8 mouse cellular contexts compared by ENCODE assay signal in the genomic region with DNA sequence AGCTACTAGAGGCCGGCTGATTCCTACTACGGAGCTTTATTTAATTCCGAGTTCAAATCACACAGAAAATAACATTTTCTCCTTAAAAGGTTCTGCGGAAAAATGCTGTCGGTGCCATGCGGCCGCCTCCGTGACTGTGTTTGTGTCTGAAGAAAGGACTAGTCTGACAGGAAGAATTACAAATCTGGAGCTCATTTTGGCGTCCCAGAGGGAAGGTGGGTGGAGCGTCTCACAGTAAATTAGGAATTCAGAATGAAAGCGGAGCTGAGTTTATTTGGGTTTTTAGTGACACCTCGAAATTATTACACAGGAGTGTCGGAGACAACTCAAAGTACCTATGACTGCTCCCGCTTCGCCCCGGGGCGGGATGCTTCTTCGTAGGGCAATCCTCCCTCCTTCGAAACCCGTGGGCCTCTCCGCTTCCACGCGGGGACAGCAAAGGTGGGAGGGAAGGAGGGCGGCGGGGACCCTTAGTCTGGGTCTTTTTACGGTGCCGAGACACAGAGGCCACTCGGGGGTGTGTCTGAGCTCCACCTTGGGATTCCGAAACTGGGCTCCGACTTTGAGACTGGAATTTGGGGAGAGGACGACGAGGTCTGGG. TPM values are rescaled to one million over a fixed set of nuclear protein-coding genes. Genes with fewer than 3 reads are reported as not detected.
DNase-seq lines count a peak whose midpoint lies in the region; ATAC-seq lines count a peak whose summit lies in the region.

No protein-coding gene starts in this region.

- H3K9me3 ChIP-seq in heart, embryonic 11.5 days (replicated peaks; ENCODE audit: control insufficient read depth, low read length) = no peaks in the 10 kb centered on the region
- no peaks in the 10 kb centered on the region for H3K9me3 ChIP-seq in kidney, embryonic 14.5 days (ENCODE audit: control insufficient read depth, low read length)
- no peaks in the 10 kb centered on the region for H3K9me3 ChIP-seq in limb, embryonic 13.5 days
- H3K9me3 ChIP-seq in midbrain, embryonic 16.5 days (replicated peaks; ENCODE audit: control insufficient read depth, low read length, poor library complexity, severe bottlenecking) = no peaks in the 10 kb centered on the region

- peak overlapping the region; percentile 84 for H3K9ac ChIP-seq in heart, embryonic 11.5 days (ENCODE audit: low read depth, low read length)
- peak overlapping the region; percentile 66 for H3K9ac ChIP-seq in kidney, embryonic 14.5 days (ENCODE audit: low read depth, low read length)
- peak overlapping the region; percentile 73 for H3K9ac ChIP-seq in limb, embryonic 13.5 days
- peak overlapping the region; percentile 90 for H3K9ac ChIP-seq in midbrain, embryonic 16.5 days (ENCODE audit: low read depth, low read length)

- WGBS in heart, embryonic 11.5 days (ENCODE audit: insufficient replicate concordance) = 1% methylated on average over 32 of the region's 32 CpGs
- WGBS in kidney, embryonic 14.5 days = under 1% methylated on average over 32 of the region's 32 CpGs
- under 1% methylated on average over 32 of the region's 32 CpGs for WGBS in limb, embryonic 13.5 days
- under 1% methylated on average over 32 of the region's 32 CpGs for WGBS in midbrain, embryonic 16.5 days

- no peaks in the 10 kb centered on the region for H3K36me3 ChIP-seq in heart, embryonic 11.5 days (ENCODE audit: control insufficient read depth, insufficient read depth, low read length)
- H3K36me3 ChIP-seq in kidney, embryonic 14.5 days (ENCODE audit: control insufficient read depth, insufficient read depth, low read length) = no peaks in the 10 kb centered on the region
- H3K36me3 ChIP-seq in limb, embryonic 13.5 days = no peaks in the 10 kb centered on the region
- H3K36me3 ChIP-seq in midbrain, embryonic 16.5 days (ENCODE audit: control insufficient read depth, insufficient read depth, low read length) = no peaks in the 10 kb centered on the region

- H3K27me3 ChIP-seq in heart, embryonic 11.5 days (ENCODE audit: control insufficient read depth, insufficient read depth, low read length) = no peaks in the 10 kb centered on the region
- H3K27me3 ChIP-seq in kidney, embryonic 14.5 days (ENCODE audit: control insufficient read depth, insufficient read depth, low read length) = no peaks in the 10 kb centered on the region
- no peaks in the 10 kb centered on the region for H3K27me3 ChIP-seq in limb, embryonic 13.5 days
- H3K27me3 ChIP-seq in midbrain, embryonic 16.5 days (ENCODE audit: control insufficient read depth, insufficient read depth, low read depth, low read length) = no peaks in the 10 kb centered on the region

- peak overlapping the region; percentile 22; the same call in 1 of the 2 replicates for H3K27ac ChIP-seq in heart, embryonic 11.5 days (ENCODE audit: low read depth, low read length)
- H3K27ac ChIP-seq in kidney, embryonic 14.5 days (ENCODE audit: low read depth, low read length) = peak overlapping the region; percentile 59
- H3K27ac ChIP-seq in limb, embryonic 13.5 days = peak overlapping the region; percentile 78
- peak overlapping the region; percentile 60 for H3K27ac ChIP-seq in midbrain, embryonic 16.5 days (ENCODE audit: low read length)

- peak overlapping the region; percentile 77 for H3K4me3 ChIP-seq in heart, embryonic 11.5 days (ENCODE audit: low read depth, low read length)
- H3K4me3 ChIP-seq in kidney, embryonic 14.5 days (ENCODE audit: low read length) = peak overlapping the region; percentile 75
- H3K4me3 ChIP-seq in limb, embryonic 13.5 days = peak overlapping the region; percentile 97
- peak overlapping the region; percentile 79 for H3K4me3 ChIP-seq in midbrain, embryonic 16.5 days (ENCODE audit: low read depth, low read length)

- peak overlapping the region; percentile 87 for H3K4me2 ChIP-seq in heart, embryonic 11.5 days
- H3K4me2 ChIP-seq in kidney, embryonic 14.5 days (replicated peaks; ENCODE audit: low read depth, low read length) = peak overlapping the region; percentile 70
- H3K4me2 ChIP-seq in limb, embryonic 13.5 days (replicated peaks) = peak overlapping the region; percentile 95
- peak overlapping the region; percentile 96 for H3K4me2 ChIP-seq in midbrain, embryonic 16.5 days (ENCODE audit: low read length)

- H3K4me1 ChIP-seq in heart, embryonic 11.5 days (ENCODE audit: control insufficient read depth, insufficient read depth, low read length) = 0 out of 2 replicates have a peak, but pooled peaks cover 8% of the 10 kb centered on the region
- H3K4me1 ChIP-seq in kidney, embryonic 14.5 days (ENCODE audit: control insufficient read depth, insufficient read depth, low read length) = peaks cover 15% of the 10 kb centered on the region
- H3K4me1 ChIP-seq in limb, embryonic 13.5 days = peaks cover 30% of the 10 kb centered on the region
- H3K4me1 ChIP-seq in midbrain, embryonic 16.5 days (ENCODE audit: control insufficient read depth, insufficient read depth, low read length) = peaks cover 22% of the 10 kb centered on the region

- ATAC-seq in erythroblast, adult 5-6 weeks (replicated peaks; ENCODE audit: low FRiP score, poor library complexity, severe bottlenecking) = 0 out of 2 replicates have a peak, but pooled peaks have one; percentile 27
- ATAC-seq in heart, embryonic 11.5 days (replicated peaks; ENCODE audit: insufficient number of reproducible peaks, low FRiP score, low TSS enrichment) = no peak
- ATAC-seq in kidney, embryonic 14.5 days (ENCODE audit: low FRiP score, low TSS enrichment) = no peak; the same call in 1 of the 2 replicates
- ATAC-seq in limb, embryonic 13.5 days (ENCODE audit: low FRiP score, low read depth) = peak; percentile 1; the same call in 1 of the 2 replicates
- ATAC-seq in midbrain, embryonic 16.5 days = peak; percentile 30

- DNase-seq in 3T3-L1 (ENCODE audit: low read depth, low spot score) = peak; percentile 60
- DNase-seq in adrenal gland, postnatal 10 days = peak; percentile 60
- peak; percentile 90 for DNase-seq in telencephalon, adult 2 months (ENCODE audit: low read depth, low spot score)

RNA-seq across cellular contexts. Expression of gene Tgfbr1, which starts 0.9 kb away (rescaled TPM):
- 10 to 100 TPM; 24.8 to 26.4 TPM for total RNA-seq in adrenal gland, postnatal 10 days (2021)
- 5.0 and 6.3 TPM in 2 replicates for total RNA-seq in erythroblast, adult 5-6 weeks (2015; ENCODE audit: low replicate concordance)
- total RNA-seq in erythroblast, adult 5-6 weeks (2017; ENCODE audit: low replicate concordance) = 7.8 and 8.1 TPM in 2 replicates
- 36.8 and 49.2 TPM in 2 replicates for polyA plus RNA-seq in heart, embryonic 11.5 days (2014; fragmentation: Nextera tagmentation; extraction: Ambion mirVana)
- polyA plus RNA-seq in kidney, embryonic 14.5 days (2014; fragmentation: Nextera tagmentation; extraction: Ambion mirVana) = 25.6 and 62.5 TPM in 2 replicates
- 49.6 and 52.2 TPM in 2 replicates for polyA plus RNA-seq in limb, embryonic 13.5 days (2015; fragmentation: Nextera tagmentation; extraction: Ambion mirVana)
- polyA plus RNA-seq in midbrain, embryonic 16.5 days (2015; fragmentation: Nextera tagmentation; extraction: Ambion mirVana) = 30.2 and 37.8 TPM in 2 replicates

Comparison
In these comparisons a context has a peak if more than half of its experiments do, and no peak if none do; other contexts are left out.
1. ATAC-seq: peak in erythroblast, adult 5-6 weeks (single experiment), limb, embryonic 13.5 days (single experiment) and midbrain, embryonic 16.5 days (single experiment); none in heart, embryonic 11.5 days (single experiment) and kidney, embryonic 14.5 days (single experiment).
2. H3K27ac ChIP-seq: peak in every context shown above with its lines; median percentile 78 in limb, embryonic 13.5 days; 60 in midbrain, embryonic 16.5 days; 59 in kidney, embryonic 14.5 days; 22 in heart, embryonic 11.5 days.
3. Peak in every context shown above with its lines, with median percentiles within 50 percentile points of each other: DNase-seq, H3K4me2 ChIP-seq, H3K4me3 ChIP-seq and H3K9ac ChIP-seq.